Mouse (Mus musculus) embryonic stem cell, embryonic (primary cell): Measurements from ENCODE around the gene Unk.

ENCODE experiments used
- CTCF ChIA-PET, 4 experiments: fragments of 300-600 bp in 2 of 4; fragments of 350-600 bp in 2 of 4; sonication (Branson Sonifier 250); formaldehyde crosslinking; loops; one replicate each; lab custom pipeline; 2022; ENCODE audit warnings: inconsistent platforms in 2 of 4; lab: Charles Lee
- POLR2A ChIA-PET, 4 experiments: fragments of 300-600 bp in 2 of 4; fragments of 350-600 bp in 2 of 4; sonication (Branson Sonifier 250); formaldehyde crosslinking; loops; one replicate each; lab custom pipeline; 2022; ENCODE audit warnings: antibody characterized with exemption in 4 of 4, inconsistent platforms in 1 of 4; lab: Charles Lee

Unk gene

DNA sequence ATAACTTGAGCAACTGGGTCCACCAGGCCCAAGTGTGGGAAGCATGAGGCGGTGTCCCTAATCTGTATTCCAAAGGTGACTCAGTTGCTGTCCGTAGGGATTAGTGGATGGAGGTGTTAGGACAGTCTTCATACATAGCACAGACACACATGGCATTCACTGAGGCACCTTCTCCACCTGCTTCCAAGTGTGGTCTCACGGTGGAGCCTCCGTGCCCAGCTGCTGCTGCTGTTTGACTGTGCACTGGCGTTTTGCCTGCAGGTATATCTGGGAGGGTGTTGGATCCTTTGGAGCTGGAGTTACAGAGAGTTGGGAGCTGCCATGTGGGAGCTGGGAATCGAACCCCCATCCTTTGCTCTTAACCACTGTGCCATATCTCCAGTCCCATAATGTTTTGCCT lies 4.5 kb downstream of the Unk start:
- POLR2A ChIA-PET = interaction anchor here in 3 of 4 experiments (0.8 to 14.0 kb wide), 6 partner anchors 8 to 24 kb away, joined by 3 to 134 read pairs (median 22); no protein-coding TSS in a partner anchor
- CTCF ChIA-PET = interaction anchor here in 2 of 4 experiments (0.6 to 2.1 kb wide), 2 partner anchors 41 to 75 kb away, joined by 4 to 5 read pairs; no protein-coding TSS in a partner anchor

DNA sequence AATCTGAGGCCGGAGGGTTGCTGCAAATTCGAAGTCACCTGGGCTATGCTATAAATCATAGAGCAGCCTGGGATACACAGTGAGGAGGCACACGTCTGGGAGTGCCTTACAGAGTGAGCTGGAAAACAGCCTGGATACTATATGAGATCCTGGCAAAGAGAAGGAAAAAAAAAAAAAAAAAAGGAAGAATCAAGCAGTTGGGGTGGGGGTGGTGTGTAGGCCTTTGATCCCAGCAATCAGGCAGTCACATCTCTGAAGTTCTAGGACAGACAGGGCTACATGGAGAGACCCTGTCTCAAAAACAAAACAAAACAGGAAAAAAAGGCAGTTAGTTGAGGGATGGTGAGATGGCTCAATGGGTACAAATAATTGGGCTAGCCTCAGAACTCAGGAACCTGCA lies 6.5 kb downstream of the Unk start:
- POLR2A ChIA-PET = interaction anchor here in 3 of 4 experiments (0.8 to 14.0 kb wide), 7 partner anchors 10 to 17 kb away, joined by 3 to 134 read pairs (median 4); no protein-coding TSS in a partner anchor
- CTCF ChIA-PET = interaction anchor here in 3 of 4 experiments (0.6 to 0.7 kb wide), 4 partner anchors 32 to 583 kb away, joined by 3 to 7 read pairs (median 4); no protein-coding TSS in a partner anchor

DNA sequence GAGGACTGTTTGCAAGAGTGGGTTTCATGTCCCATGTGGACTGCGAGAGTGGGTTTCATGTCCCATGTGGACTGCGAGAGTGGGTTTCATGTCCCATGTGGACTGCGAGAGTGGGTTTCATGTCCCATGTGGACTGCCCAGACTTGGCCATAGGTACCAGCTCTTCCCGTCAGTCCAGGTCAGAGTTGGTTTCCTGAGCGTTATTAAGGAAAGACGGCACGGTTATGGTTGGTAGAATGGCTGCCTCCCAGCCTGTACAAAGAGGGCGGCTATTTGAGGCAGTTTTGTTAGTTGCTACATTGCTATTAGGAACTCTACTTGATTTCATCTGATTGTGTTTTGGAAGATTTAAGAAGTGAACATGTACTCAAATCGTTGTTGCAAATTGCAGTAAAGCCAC lies 7.7 kb downstream of the Unk start:
- POLR2A ChIA-PET = interaction anchor here in 3 of 4 experiments (0.6 to 14.0 kb wide), 8 partner anchors 8 to 501 kb away, joined by 3 to 134 read pairs (median 6); partner anchors contain the start of gene Unk (in 1 of the 3)
- CTCF ChIA-PET = no interaction called here

DNA sequence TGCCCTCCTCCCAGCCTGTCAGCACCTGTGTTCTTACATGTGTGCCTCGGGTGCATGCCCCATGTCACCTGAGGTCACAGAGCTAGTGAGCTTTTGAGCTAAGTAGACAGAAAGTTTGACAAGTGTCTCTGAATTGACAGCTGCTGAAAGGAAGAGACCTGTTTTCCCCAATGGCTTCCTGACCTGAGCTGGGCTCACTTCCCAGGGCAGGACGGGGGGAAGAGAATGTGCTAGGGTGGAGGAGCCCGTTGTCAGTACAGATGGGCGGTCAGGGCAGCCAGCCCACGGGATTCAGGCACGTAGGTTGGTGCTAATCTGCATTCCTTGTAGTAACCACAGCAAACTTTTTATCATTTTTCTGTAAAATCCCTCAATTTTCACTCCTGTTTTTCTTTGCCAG lies 10.5 kb downstream of the Unk start:
- POLR2A ChIA-PET = interaction anchor here in 3 of 4 experiments (1.3 to 14.0 kb wide), 9 partner anchors 9 to 38 kb away, joined by 3 to 134 read pairs (median 22); partner anchors contain the start of gene Unk (in 2 of the 3)
- CTCF ChIA-PET = no interaction called here

DNA sequence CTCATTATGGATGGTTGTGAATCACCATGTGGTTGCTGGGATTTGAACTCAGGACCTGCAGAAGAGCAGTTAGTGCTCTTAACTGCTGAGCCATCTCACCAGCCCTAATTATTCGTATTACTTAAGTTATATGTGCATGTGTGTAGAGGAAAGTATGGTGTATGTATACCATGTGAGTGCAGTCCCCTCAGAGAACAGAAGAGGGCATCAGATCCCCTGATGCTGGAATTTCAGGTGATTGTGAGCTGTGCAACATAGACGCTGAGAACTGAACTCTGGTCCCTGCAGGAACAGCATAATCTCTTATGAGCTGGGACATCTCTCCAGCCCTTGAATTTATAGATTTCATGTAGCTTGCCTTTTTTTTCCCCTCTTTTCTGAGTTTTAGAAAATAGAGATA lies 11.7 kb downstream of the Unk start:
- ChIA-PET POLR2A (interaction anchor here in 3 of 4 experiments (0.6 to 14.0 kb wide), 13 partner anchors 10 to 102 kb away, joined by 3 to 134 read pairs (median 4); partner anchors contain the start of genes Unk (in 2 of the 3), H3f3b (in 1 of the 3) and Mrpl38 (in 1 of the 3)), CTCF (interaction anchor here in 2 of 4 experiments (0.5 to 0.9 kb wide), 4 partner anchors 9 to 38 kb away, joined by 3 to 5 read pairs (median 3); no protein-coding TSS in a partner anchor)

DNA sequence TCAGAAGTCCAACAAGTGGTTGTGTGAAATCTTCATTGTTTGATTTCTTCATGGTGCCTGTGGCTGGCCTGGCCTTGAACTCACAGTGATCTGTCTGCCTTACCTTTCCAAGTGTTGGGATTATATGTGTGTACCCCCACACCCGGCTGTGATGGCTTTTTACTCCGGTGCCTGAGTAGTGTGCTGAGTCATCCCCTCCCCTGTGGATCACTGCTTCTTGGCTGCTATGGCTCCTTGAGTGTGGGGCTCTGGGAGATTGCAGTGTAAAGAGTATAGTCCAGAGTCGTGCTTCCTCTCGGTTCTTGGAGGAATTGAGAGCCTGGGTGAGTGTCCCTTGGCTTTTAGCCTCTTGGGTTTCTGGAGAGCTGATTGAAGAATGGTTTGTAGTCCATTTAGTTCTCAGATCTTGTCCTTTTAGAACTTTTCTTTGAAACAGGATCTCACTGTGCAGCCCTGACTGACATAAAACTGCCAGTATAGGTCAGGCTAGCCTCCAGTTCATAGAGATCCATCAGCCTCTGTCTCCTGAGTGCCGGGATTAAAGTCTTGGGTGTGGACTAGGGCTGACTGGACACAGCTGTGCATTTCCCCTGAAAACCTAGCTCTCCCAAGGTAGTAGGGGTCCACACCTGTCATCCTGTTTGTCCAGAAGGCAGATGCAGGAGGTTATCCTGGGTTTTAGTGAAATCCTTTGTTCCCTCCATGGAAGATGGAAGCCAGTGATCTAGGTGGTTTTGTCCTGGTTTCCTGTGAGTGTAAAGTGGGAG lies 12.4 kb downstream of the Unk start:
- CTCF ChIA-PET = interaction anchor here in 3 of 4 experiments (0.5 to 0.9 kb wide), 5 partner anchors 8 to 55 kb away, joined by 3 to 16 read pairs (median 3); no protein-coding TSS in a partner anchor
- POLR2A ChIA-PET = interaction anchor here in 2 of 4 experiments (0.5 to 14.0 kb wide), 14 partner anchors 10 to 436 kb away, joined by 3 to 134 read pairs (median 4); partner anchors contain the start of genes Unk (in 2 of the 2) and Mrpl38 (in 1 of the 2)

DNA sequence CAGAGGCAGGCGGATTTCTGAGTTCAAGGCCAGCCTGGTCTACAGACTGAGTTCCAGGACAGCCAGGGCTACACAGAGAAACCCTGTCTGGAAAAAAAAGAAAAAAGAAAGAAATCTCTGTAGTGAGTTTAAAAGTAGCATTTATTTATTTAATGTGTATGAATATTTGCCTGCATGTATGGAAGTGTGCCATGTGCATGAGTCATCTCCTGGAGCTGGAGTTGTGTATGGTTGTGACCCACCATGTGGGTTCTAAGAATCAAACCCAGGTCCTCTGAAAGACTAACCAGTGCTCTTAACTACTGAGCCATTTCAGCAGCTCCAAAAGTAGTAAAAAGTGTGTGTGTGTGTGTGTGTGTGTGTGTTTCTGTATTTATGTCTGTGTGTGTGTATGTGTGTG lies 13.2 kb downstream of the Unk start:
- ChIA-PET CTCF (interaction anchor here in 2 of 4 experiments (0.6 to 0.7 kb wide), 4 partner anchors 56 to 162 kb away, joined by 3 to 16 read pairs (median 4); no protein-coding TSS in a partner anchor), POLR2A (interaction anchor here in 3 of 4 experiments (0.5 to 14.0 kb wide), 11 partner anchors 10 to 436 kb away, joined by 3 to 134 read pairs (median 6); partner anchors contain the start of gene Unk (in 3 of the 3))

DNA sequence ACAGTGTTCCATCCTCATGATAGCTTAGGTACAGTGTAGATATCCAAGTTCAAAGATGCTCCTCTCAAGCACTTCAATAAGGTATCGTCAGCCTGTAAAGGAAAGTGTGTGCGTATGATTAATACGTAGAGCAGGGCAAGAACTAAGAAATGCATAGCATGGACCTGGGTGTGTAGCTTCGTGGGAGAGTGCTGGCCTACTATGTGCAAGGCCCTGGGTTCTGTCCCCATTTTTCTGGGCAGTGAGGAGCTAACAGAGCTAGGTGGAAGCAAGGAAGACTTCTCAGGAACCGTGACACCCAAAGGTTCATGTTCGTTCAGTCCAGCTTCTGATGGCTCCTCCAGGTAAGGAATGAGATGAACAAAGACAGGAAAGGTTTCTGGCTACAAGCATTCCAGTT lies 15.1 kb downstream of the Unk start:
- ChIA-PET CTCF (interaction anchor here in 1 of 4 experiments (0.7 kb wide), 1 partner anchor 10 kb away, joined by 3 read pairs; no protein-coding TSS in a partner anchor), POLR2A (interaction anchor here in 2 of 4 experiments (1.1 to 14.0 kb wide), 10 partner anchors 8 to 170 kb away, joined by 3 to 134 read pairs (median 16); partner anchors contain the start of genes Unk (in 2 of the 2), Recql5 (in 1 of the 2) and Sap30bp (in 1 of the 2))

DNA sequence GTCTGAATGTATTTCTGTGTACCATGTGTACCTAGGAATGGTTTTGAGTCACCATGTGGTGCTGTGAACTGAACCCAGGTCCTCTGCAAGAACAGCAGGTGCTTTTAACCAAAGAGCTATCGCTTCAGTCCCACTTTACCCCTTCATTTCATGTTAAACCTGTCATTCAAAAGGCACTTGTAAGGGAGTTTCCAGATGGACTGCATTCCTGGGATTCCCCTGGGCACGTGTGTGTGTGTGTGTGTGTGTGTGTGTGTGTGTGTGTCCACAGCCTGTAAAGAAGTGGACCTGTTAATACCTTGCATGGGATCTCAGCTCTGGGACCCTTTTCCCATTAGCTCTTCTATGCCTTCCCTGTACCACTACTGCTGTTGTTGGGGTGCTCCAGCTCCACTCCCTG lies 19.5 kb downstream of the Unk start:
- CTCF ChIA-PET = interaction anchor here in 2 of 4 experiments (0.6 to 1.1 kb wide), 3 partner anchors 13 to 406 kb away, joined by 3 to 4 read pairs (median 3); no protein-coding TSS in a partner anchor
- POLR2A ChIA-PET = interaction anchor here (0.7 to 7.1 kb wide), 13 partner anchors 8 to 57 kb away, joined by 3 to 56 read pairs (median 6); partner anchors contain the start of gene Unk (in 1 of the 4)

DNA sequence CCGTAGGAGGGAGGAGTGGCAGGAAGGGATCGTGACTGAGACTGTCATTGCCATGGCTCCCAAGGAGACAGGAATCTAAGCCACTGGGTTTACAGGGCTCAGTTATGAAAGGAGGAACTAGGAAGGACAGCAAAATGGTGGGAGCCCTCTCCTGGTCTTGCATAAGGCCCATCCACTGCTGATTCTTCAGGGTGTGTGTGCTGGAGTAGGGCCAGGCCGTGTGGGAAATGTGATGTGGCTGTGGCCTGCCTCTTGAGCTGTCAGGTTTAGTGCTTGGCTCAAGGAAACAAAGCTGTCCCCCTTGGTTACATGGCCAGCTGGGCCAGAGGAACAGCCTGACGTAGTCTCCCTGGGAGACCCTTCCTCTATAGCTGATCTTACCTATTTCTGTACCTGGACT lies 20.1 kb downstream of the Unk start:
- ChIA-PET CTCF (interaction anchor here in 2 of 4 experiments (0.6 to 1.7 kb wide), 2 partner anchors 8 to 407 kb away, joined by 3 to 5 read pairs; no protein-coding TSS in a partner anchor), POLR2A (interaction anchor here in 2 of 4 experiments (0.7 to 7.1 kb wide), 11 partner anchors 10 to 40 kb away, joined by 3 to 56 read pairs (median 7); partner anchors contain the start of gene Unk (in 1 of the 2))

DNA sequence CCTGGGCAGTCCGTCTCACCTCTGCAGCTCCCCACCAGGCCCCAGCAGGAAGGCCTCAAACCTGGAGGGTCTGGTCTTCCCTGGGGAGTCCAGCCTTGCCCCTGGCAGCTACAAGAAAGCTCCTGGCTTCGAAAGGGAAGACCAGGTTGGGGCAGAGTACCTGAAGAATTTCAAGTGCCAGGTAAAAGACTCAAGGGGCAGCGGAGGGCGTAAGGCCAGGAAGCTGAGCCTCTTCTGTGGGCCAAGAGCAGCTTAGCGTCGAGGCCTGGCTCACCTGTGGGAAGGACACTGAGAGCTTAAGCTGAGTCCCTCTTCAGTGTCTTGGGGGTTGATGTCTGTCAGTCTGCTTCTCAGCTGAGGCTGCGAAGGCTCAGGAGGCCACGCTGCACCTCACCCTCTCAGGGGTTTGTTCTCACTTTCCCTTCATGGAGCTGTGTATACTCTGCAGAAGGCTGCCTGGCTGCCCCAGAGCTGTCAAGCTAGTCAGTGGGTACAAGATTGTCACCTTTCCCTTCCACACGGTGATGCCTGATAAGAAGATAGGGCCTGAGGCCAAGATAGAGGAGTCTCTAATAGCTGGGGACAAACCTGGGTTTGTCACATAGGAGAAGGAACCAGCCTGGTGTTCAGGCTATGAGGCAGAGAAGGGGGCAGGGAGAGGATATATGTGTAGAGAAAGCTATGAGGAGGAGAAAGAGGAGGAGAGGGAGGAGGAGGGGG lies 23.5 kb downstream of the Unk start:
- ChIA-PET POLR2A (interaction anchor here (0.6 to 7.1 kb wide), 17 partner anchors 11 to 275 kb away, joined by 3 to 56 read pairs (median 3); partner anchors contain the start of gene Unk (in 1 of the 4)), CTCF (no interaction called here)

DNA sequence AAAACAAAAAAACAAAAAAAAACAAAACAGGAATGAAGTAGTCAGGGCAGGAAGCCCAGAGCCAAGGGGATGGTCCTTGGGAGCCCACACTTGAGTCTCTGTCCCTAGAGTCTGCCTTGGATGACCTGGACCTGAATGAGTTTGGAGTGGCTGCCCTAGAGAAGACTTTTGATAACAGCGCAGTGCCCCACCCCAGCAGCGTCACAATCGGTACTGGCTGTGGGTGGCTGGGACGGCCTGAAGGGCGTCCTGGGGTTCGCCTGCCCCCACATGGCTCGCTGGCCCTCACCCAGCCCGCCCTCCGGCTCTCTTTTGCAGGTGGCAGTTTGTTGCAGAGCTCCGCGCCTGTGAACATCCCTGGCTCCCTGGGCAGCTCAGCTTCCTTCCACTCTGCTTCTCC lies 25.8 kb downstream of the Unk start:
- CTCF ChIA-PET = interaction anchor here in 1 of 4 experiments (0.6 to 1.0 kb wide), 2 partner anchors 11 kb away, joined by 3 to 4 read pairs; no protein-coding TSS in a partner anchor

DNA sequence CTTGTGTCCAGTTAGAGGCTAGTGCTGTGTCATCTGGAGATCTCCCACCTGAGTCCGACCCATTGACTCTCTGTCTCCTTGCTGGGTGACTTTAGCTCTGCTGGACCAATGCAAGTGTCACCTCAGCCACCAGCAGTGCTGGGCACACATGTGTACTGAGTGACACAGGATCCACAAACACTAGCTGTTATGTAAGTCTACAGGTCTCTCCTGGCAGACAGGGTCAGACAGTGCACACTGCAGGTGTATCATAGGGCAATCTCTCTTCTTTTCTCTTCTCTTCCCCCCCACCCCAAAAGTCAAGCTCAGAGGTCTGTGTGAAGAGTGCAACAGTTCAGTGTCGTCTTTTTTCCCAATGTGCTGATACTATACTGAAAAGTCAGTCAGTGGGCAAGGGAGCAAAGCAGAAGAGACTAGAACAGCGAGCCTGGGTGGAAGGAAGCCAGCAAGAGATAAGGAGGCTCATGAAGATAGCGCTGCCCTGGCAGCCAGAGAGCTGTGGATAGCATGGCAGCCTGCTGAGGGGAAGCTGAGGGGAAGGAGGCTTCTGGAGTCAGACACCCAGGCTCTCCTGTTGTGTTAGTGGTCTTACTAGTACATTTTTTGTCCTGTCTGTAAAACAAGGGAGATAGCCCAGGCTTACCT lies 27.2 kb downstream of the Unk start:
- ChIA-PET POLR2A (interaction anchor here (0.7 to 8.4 kb wide), 22 partner anchors 8 to 49 kb away, joined by 3 to 81 read pairs (median 4); partner anchors contain the start of gene Unc13d (in 1 of the 4)), CTCF (interaction anchor here in 3 of 4 experiments (0.5 to 1.2 kb wide), 4 partner anchors 19 to 450 kb away, joined by 3 to 6 read pairs (median 3); no protein-coding TSS in a partner anchor)

More for the DNA sequence above, 25.8 kb downstream of the Unk start:
- POLR2A ChIA-PET = interaction anchor here in 2 of 4 experiments (0.5 to 8.4 kb wide), 4 partner anchors 23 to 35 kb away, joined by 3 to 81 read pairs (median 4); no protein-coding TSS in a partner anchor

DNA sequence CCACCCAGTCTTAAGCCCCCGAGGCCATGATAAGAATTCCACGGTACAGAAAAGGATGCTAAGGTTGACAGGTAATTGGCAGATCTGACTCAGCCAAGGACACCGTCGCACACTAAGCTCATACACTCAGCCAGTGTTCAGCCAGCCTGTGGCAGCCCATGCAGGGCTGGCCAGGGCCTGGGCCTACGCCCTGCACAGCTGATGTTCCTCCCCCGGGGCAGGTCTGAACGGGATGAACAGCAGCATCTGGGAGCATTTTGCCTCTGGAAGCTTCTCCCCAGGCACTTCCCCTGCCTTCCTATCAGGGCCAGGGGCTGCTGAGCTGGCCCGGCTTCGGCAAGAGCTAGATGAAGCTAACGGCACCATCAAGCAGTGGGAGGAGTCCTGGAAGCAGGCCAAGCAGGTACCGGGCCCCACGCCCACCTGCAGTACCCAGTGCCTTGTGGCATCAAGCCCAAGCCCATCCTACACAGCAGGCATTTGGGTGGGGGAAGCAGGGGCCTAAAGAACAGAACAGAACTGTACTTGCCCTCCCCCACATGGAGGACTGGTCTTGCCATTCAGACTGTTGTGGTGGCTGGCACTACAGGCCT lies 28.0 kb downstream of the Unk start:
- POLR2A ChIA-PET = interaction anchor here (0.6 to 8.4 kb wide), 23 partner anchors 9 to 647 kb away, joined by 3 to 81 read pairs (median 4); partner anchors contain the start of gene Unc13d (in 1 of the 4)
- CTCF ChIA-PET = interaction anchor here in 3 of 4 experiments (0.5 to 1.2 kb wide), 4 partner anchors 18 to 451 kb away, joined by 3 to 6 read pairs (median 3); no protein-coding TSS in a partner anchor

DNA sequence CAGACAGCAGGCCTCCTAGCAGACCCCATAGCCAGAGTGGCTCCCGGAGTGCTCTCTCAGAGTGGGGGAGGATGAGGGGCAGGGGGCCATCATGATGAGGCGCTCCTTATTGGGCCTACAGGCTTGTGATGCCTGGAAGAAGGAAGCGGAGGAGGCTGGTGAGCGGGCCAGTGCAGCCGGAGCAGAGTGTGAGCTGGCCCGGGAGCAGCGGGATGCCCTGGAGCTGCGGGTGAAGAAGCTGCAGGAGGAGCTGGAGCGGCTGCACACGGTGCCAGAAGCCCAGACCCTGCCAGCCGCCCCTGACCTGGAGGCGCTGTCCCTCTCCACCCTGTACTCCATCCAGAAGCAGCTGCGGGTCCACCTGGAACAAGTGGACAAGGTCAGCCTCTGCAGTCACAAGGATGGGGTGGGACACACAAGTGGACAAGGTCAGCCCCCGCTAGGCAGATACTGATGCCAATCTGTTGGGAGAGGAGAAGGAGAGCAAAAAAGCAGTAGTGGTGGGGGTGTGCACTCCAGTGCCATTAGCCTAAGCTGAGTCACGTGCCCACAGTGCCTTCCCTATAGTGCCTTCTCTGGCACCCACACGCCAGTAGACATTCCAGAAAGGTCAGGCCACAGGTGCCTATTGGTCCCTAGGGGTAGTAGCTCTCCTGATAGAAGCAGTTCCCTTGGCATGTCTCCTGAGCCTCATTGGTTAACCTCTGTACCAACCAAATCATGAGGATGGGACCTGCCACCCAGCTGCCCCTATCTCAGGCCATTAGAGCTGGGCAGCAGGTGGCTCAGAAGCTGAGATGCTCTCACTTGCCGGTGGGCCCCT lies 29.0 kb downstream of the Unk start:
- CTCF ChIA-PET = no interaction called here
- POLR2A ChIA-PET = interaction anchor here (0.8 to 8.4 kb wide), 16 partner anchors 8 to 146 kb away, joined by 3 to 81 read pairs (median 6); partner anchors contain the start of genes Unc13d (in 2 of the 4) and Galk1 (in 1 of the 4)
